Mouse (Mus musculus) retina, postnatal 1 day (tissue): ENCODE data around the gene Olfr1487.
"Not testable (repeated sequence)": the region's sequence is repeated elsewhere in the genome, so short reads cannot be mapped to it uniquely, and the experiment has no call there.

Experiments used
- DNase-seq: peaks from one replicate; pipeline ENCODE4 v3.0.0-alpha.2; 2012

The Olfr1487 gene

DNA sequence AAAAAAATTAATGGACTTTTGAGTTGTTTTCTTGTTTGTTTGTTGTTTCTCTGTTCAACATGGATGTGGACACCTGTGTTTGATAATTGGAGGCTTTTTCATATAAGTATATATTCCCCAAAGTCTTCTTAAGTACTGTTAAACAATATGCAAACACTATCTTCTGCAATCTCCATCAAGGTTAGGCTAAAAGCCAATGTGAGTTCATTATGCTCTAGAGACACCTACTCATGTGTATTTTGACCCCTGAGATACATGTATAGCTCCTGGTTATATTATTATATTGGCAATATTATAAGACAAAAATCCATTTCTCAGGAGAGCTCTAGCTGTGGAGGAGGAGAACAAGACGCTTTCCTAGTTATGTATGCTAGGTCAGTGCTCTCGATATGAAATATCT is at the start of gene Olfr1487:
Olfr1487 (plus strand) TSS at position 301 of the 400 bp plus-strand sequence.
- not testable (repeated sequence) for DNase-seq

DNA sequence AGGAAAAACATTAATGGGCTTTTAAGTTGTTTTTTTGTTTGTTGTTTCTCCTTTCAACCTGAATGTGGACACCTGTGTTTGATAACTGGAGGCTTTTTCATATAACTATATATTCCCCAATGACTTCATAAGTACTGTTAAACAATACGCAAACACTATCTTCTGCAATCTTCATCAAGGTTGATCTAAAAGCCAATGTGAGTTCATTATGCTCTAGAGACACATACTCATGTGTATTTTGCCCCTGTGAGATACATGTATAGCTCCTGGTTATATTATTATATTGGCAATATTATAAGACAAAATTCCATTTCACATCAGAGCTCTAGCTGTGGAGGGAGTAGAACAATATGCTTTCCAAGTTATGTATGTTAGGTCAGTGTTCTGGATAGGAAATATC is 34.0 kb upstream of the Olfr1487 start, which contains the start of gene Olfr1484:
Olfr1484 (plus strand) TSS at position 301 of the 400 bp plus-strand sequence.
- no peak for DNase-seq

DNA sequence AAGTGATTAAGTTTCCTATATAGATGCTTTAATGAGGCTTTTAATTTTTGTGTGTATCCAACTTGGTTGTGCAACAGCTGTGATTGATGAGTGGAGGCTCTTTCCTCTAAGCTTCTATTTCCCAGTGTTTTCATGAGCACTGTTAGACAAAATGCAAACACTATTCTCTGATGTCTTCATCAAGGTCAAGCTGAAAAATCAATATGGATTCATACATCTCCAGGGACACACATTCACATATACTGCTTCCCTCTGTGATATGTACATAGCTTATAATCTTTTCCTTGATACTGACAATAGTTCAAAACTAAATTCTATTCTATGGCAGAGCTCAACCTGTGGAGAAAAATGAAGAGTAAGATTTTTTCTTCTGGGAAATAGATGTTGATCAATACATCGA is 14.1 kb downstream of the Olfr1487 start, which contains the start of gene Olfr1489:
Olfr1489 (plus strand) TSS at position 301 of the 400 bp plus-strand sequence.
- no peak for DNase-seq

DNA sequence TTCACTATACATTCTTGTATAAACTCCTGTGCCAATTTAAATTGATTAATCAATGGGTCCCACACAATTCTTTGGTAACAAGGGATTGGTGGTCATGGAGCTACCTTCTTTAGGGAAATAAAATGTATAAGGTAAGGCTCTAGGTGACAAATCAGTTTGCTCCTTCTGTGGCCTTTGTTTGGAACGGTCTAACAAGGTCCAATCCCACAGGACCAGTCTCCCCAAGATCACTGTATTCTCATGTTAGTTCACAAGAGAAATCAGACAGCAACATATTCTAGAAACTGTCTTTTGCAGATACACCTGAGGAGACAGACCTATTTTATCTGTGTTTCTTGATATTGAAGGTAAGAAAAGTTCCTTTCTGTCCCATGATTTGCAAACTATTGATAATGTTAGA is 33.6 kb downstream of the Olfr1487 start, which contains the start of gene Olfr1490:
Olfr1490 (plus strand) TSS at position 301 of the 400 bp plus-strand sequence.
- no peak for DNase-seq
